Mouse (Mus musculus) embryonic facial prominence, embryonic 15.5 days (tissue): ENCODE measurements around the gene Wdr25. TPM values are rescaled to one million over a fixed set of nuclear protein-coding genes. Genes with fewer than 3 reads are reported as not detected.

Experiments used
- ATAC-seq: fragments of 200-750 bp; cut with Nextera tagmentation; 2 replicates; pipeline ENCODE4 v1.8.0; 2017; ENCODE audit warnings: low read depth, moderate TSS enrichment; ENCODE audit not compliant: insufficient number of reproducible peaks, low FRiP score, low TSS enrichment
- H3K27ac ChIP-seq: fragments of 300-500 bp; sonication (generic); replicated peaks from 2 replicates; pipeline ENCODE4 v1.5.1; 2015; ENCODE audit warnings: mild to moderate bottlenecking, inconsistent platforms
- H3K27me3 ChIP-seq: fragments of 300-500 bp; sonication (generic); 2 replicates; pipeline ENCODE4 v1.6.1; 2015; ENCODE audit warnings: inconsistent platforms
- H3K36me3 ChIP-seq: fragments of 300-500 bp; sonication (generic); 2 replicates; pipeline ENCODE4 v1.6.1; 2015; ENCODE audit warnings: mild to moderate bottlenecking, inconsistent platforms
- H3K4me1 ChIP-seq: fragments of 300-500 bp; sonication (generic); 2 replicates; pipeline ENCODE4 v1.6.1; 2015; ENCODE audit warnings: inconsistent platforms
- H3K4me2 ChIP-seq: fragments of 300-500 bp; sonication (generic); replicated peaks from 2 replicates; pipeline ENCODE4 v1.6.1; 2015; ENCODE audit warnings: mild to moderate bottlenecking, inconsistent platforms
- H3K4me3 ChIP-seq: fragments of 300-500 bp; sonication (generic); replicated peaks from 2 replicates; pipeline ENCODE4 v1.5.1; 2015; ENCODE audit warnings: mild to moderate bottlenecking, inconsistent platforms
- H3K9ac ChIP-seq: fragments of 300-500 bp; sonication (generic); 2 replicates; pipeline ENCODE4 v1.6.1; 2015; ENCODE audit warnings: inconsistent platforms
- H3K9me3 ChIP-seq: fragments of 300-500 bp; sonication (generic); replicated peaks from 2 replicates; pipeline ENCODE4 v1.6.1; 2016; ENCODE audit warnings: inconsistent platforms
- WGBS: fragments of 180-500 bp; shearing (Covaris S2); methylation state at CpG from one replicate; pipeline ENCODE4 v1.1.7; 2015; 5-methylcytosine and 5-hydroxymethylcytosine counted together
- polyA plus RNA-seq: library from polyadenylated mRNA; unstranded; fragments of >200 nt; fragmentation: Nextera tagmentation; extraction: Ambion mirVana; gene quantifications from 2 replicates; pipeline ENCODE4 v1.2.1, GENCODE M21; 2015

Wdr25 gene
- polyA plus RNA-seq, 1 experiment from 2014 or later: 9.9 TPM

GRCm38 (mm10) chr12:108959639-108960219 lies 66.3 kb downstream of the Wdr25 start:
- Histone ChIP-seq H3K36me3 (no peaks in the 10 kb centered on the region), H3K9me3 (no peaks in the 10 kb centered on the region), H3K4me2 (peak overlapping the region; percentile 52), H3K4me3 (peak overlapping the region; percentile 30), H3K4me1 (peaks cover 30% of the 10 kb centered on the region), H3K9ac (no peak overlapping the region), H3K27ac (0 out of 2 replicates have a peak overlapping the region, but pooled peaks have one; percentile 11), H3K27me3 (peaks cover 11% of the 10 kb centered on the region)
- WGBS: 32% methylated on average over 12 of the region's 12 CpGs
- ATAC-seq: no peak

- Histone ChIP-seq H3K27ac (0 out of 2 replicates have a peak overlapping the region, but pooled peaks have one; percentile 11), H3K9ac (no peak overlapping the region), H3K4me2 (no peak overlapping the region), H3K9me3 (no peaks in the 10 kb centered on the region), H3K36me3 (no peaks in the 10 kb centered on the region), H3K27me3 (peaks cover 14% of the 10 kb centered on the region), H3K4me3 (no peak overlapping the region), H3K4me1 (peaks cover 30% of the 10 kb centered on the region)
- no peak for ATAC-seq
- WGBS: 31% methylated on average over 10 of the region's 10 CpGs
These were observed 66.8 kb downstream of the Wdr25 start for GRCm38 (mm10) chr12:108960225-108960624.

- Histone ChIP-seq H3K9me3 (no peaks in the 10 kb centered on the region), H3K9ac (no peak overlapping the region), H3K4me3 (no peak overlapping the region), H3K27me3 (0 out of 2 replicates have a peak, but pooled peaks cover 3% of the 10 kb centered on the region), H3K4me1 (peaks cover 7% of the 10 kb centered on the region; the same call in 1 of the 2 replicates), H3K4me2 (no peak overlapping the region), H3K36me3 (no peaks in the 10 kb centered on the region), H3K27ac (no peak overlapping the region)
- WGBS: 84% methylated on average over 4 of the region's 4 CpGs
- no peak for ATAC-seq
These were observed 74.2 kb downstream of the Wdr25 start for GRCm38 (mm10) chr12:108967631-108968030.

- H3K27me3 ChIP-seq: 0 out of 2 replicates have a peak, but pooled peaks cover 3% of the 10 kb centered on the region
- H3K4me3 ChIP-seq: no peak overlapping the region
- no peak overlapping the region for H3K9ac ChIP-seq
- ATAC-seq: no peak
- H3K36me3 ChIP-seq: no peaks in the 10 kb centered on the region
- WGBS: 84% methylated on average over 10 of the region's 10 CpGs
- no peaks in the 10 kb centered on the region for H3K9me3 ChIP-seq
- H3K4me1 ChIP-seq: 0 out of 2 replicates have a peak, but pooled peaks cover 3% of the 10 kb centered on the region
- no peak overlapping the region for H3K4me2 ChIP-seq
- no peak overlapping the region for H3K27ac ChIP-seq
These were observed 74.6 kb downstream of the Wdr25 start for GRCm38 (mm10) chr12:108968031-108968430.

GRCm38 (mm10) chr12:108971446-108971845 lies 78.0 kb downstream of the Wdr25 start:
- Histone ChIP-seq H3K4me2 (no peak overlapping the region), H3K4me3 (no peak overlapping the region), H3K27me3 (no peaks in the 10 kb centered on the region), H3K9ac (no peak overlapping the region), H3K4me1 (no peaks in the 10 kb centered on the region), H3K9me3 (no peaks in the 10 kb centered on the region), H3K36me3 (no peaks in the 10 kb centered on the region), H3K27ac (no peak overlapping the region)
- ATAC-seq: no peak
- WGBS: 80% methylated on average over 9 of the region's 9 CpGs

- Histone ChIP-seq H3K4me3 (no peak overlapping the region), H3K4me2 (no peak overlapping the region), H3K27me3 (no peaks in the 10 kb centered on the region), H3K36me3 (no peaks in the 10 kb centered on the region), H3K27ac (no peak overlapping the region), H3K4me1 (no peaks in the 10 kb centered on the region), H3K9me3 (no peaks in the 10 kb centered on the region), H3K9ac (no peak overlapping the region)
- 87% methylated on average over 14 of the region's 14 CpGs for WGBS
- ATAC-seq: no peak
These were observed 78.8 kb downstream of the Wdr25 start for GRCm38 (mm10) chr12:108972234-108972633.

- no peaks in the 10 kb centered on the region for H3K27me3 ChIP-seq
- no peak for ATAC-seq
- 37% methylated on average over 10 of the region's 10 CpGs for WGBS
- no peaks in the 10 kb centered on the region for H3K9me3 ChIP-seq
- H3K36me3 ChIP-seq: no peaks in the 10 kb centered on the region
- no peak overlapping the region for H3K4me3 ChIP-seq
- H3K4me2 ChIP-seq: no peak overlapping the region
- H3K4me1 ChIP-seq: peaks cover 31% of the 10 kb centered on the region
- H3K27ac ChIP-seq: no peak overlapping the region
- H3K9ac ChIP-seq: no peak overlapping the region
These were observed 86.5 kb downstream of the Wdr25 start for GRCm38 (mm10) chr12:108979977-108980376.

- Histone ChIP-seq H3K36me3 (no peaks in the 10 kb centered on the region), H3K4me2 (no peak overlapping the region), H3K27ac (no peak overlapping the region), H3K9ac (no peak overlapping the region), H3K4me3 (no peak overlapping the region), H3K9me3 (no peaks in the 10 kb centered on the region), H3K4me1 (peaks cover 33% of the 10 kb centered on the region), H3K27me3 (no peaks in the 10 kb centered on the region)
- no peak for ATAC-seq
- 77% methylated on average over 14 of the region's 14 CpGs for WGBS
These were observed 88.7 kb downstream of the Wdr25 start for GRCm38 (mm10) chr12:108981941-108982683.

- H3K9me3 ChIP-seq: no peaks in the 10 kb centered on the region
- H3K4me2 ChIP-seq: no peak overlapping the region
- H3K4me1 ChIP-seq: peaks cover 35% of the 10 kb centered on the region
- no peaks in the 10 kb centered on the region for H3K27me3 ChIP-seq
- WGBS: 75% methylated on average over 6 of the region's 6 CpGs
- no peak overlapping the region for H3K27ac ChIP-seq
- H3K9ac ChIP-seq: no peak overlapping the region
- ATAC-seq: no peak
- no peaks in the 10 kb centered on the region for H3K36me3 ChIP-seq
- no peak overlapping the region for H3K4me3 ChIP-seq
These were observed 89.2 kb downstream of the Wdr25 start for GRCm38 (mm10) chr12:108982684-108982960.

- ATAC-seq: no peak
- Histone ChIP-seq H3K4me2 (no peak overlapping the region), H3K4me1 (peaks cover 35% of the 10 kb centered on the region), H3K27ac (no peak overlapping the region), H3K36me3 (no peaks in the 10 kb centered on the region), H3K9ac (no peak overlapping the region), H3K9me3 (no peaks in the 10 kb centered on the region), H3K27me3 (no peaks in the 10 kb centered on the region), H3K4me3 (no peak overlapping the region)
- WGBS: 77% methylated on average over 6 of the region's 6 CpGs
These were observed 90.1 kb downstream of the Wdr25 start for GRCm38 (mm10) chr12:108983496-108983895.

GRCm38 (mm10) chr12:108984471-108984870 lies 91.0 kb downstream of the Wdr25 start:
- H3K9me3 ChIP-seq: no peaks in the 10 kb centered on the region
- no peak overlapping the region for H3K4me2 ChIP-seq
- 59% methylated on average over 8 of the region's 8 CpGs for WGBS
- no peak for ATAC-seq
- H3K4me1 ChIP-seq: peaks cover 35% of the 10 kb centered on the region
- no peak overlapping the region for H3K4me3 ChIP-seq
- H3K27me3 ChIP-seq: no peaks in the 10 kb centered on the region
- no peak overlapping the region for H3K27ac ChIP-seq
- no peak overlapping the region for H3K9ac ChIP-seq
- no peaks in the 10 kb centered on the region for H3K36me3 ChIP-seq

GRCm38 (mm10) chr12:108985025-108985424 lies 91.6 kb downstream of the Wdr25 start:
- H3K36me3 ChIP-seq: no peaks in the 10 kb centered on the region
- no peak overlapping the region for H3K27ac ChIP-seq
- H3K27me3 ChIP-seq: no peaks in the 10 kb centered on the region
- ATAC-seq: no peak
- no peaks in the 10 kb centered on the region for H3K9me3 ChIP-seq
- no peak overlapping the region for H3K9ac ChIP-seq
- 66% methylated on average over 6 of the region's 6 CpGs for WGBS
- peaks cover 32% of the 10 kb centered on the region for H3K4me1 ChIP-seq
- no peak overlapping the region for H3K4me2 ChIP-seq
- H3K4me3 ChIP-seq: no peak overlapping the region
